Mouse (Mus musculus) heart, embryonic 10.5 days (tissue): Measurements from ENCODE around the gene Ttc28. TPM values are rescaled to one million over a fixed set of nuclear protein-coding genes. Genes with fewer than 3 reads are reported as not detected.

Experiments
- DNase-seq: peaks from one replicate; pipeline ENCODE4 v3.0.0-alpha.2; 2017; ENCODE audit warnings: low spot score
- H3K27ac ChIP-seq: fragments of 300-500 bp; sonication (generic); 2 replicates; pipeline ENCODE4 v1.5.1; 2016; ENCODE audit warnings: mild to moderate bottlenecking
- H3K27me3 ChIP-seq: fragments of 300-500 bp; sonication (generic); 2 replicates; pipeline ENCODE4 v1.6.1; 2016; ENCODE audit warnings: mild to moderate bottlenecking; ENCODE audit not compliant: poor library complexity, insufficient read depth, severe bottlenecking
- H3K36me3 ChIP-seq: fragments of 300-500 bp; sonication (generic); 2 replicates; pipeline ENCODE4 v1.6.1; 2016; ENCODE audit warnings: mild to moderate bottlenecking, moderate library complexity
- H3K4me1 ChIP-seq: fragments of 300-500 bp; sonication (generic); 2 replicates; pipeline ENCODE4 v1.6.1; 2016; ENCODE audit warnings: mild to moderate bottlenecking
- H3K4me3 ChIP-seq: fragments of 300-500 bp; sonication (generic); 2 replicates; pipeline ENCODE4 v1.5.1; 2016; ENCODE audit warnings: mild to moderate bottlenecking, moderate library complexity
- H3K9me3 ChIP-seq: fragments of 300-500 bp; sonication (generic); 2 replicates; pipeline ENCODE4 v1.6.1; 2016; ENCODE audit warnings: mild to moderate bottlenecking, moderate library complexity
- WGBS: fragments of 180-500 bp; shearing (Covaris S2); methylation state at CpG from one replicate; pipeline ENCODE4 v1.1.7; 2016; 5-methylcytosine and 5-hydroxymethylcytosine counted together
- polyA plus RNA-seq: library from polyadenylated mRNA; unstranded; fragments of >200 nt; fragmentation: Nextera tagmentation; extraction: Ambion mirVana; gene quantifications from 2 replicates; pipeline ENCODE4 v1.2.1, GENCODE M21; 2016

The Ttc28 gene
- polyA plus RNA-seq, 1 experiment from 2014 or later, result 10.9 TPM

GRCm38 (mm10) chr5:110978461-110978860 lies 98.9 kb downstream of the Ttc28 start:
- Histone ChIP-seq H3K9me3 (no peaks in the 10 kb centered on the region; the same call in 1 of the 2 replicates), H3K36me3 (peaks cover 6% of the 10 kb centered on the region; the same call in 1 of the 2 replicates), H3K4me1 (peaks cover 11% of the 10 kb centered on the region), H3K27me3 (peaks cover 18% of the 10 kb centered on the region), H3K4me3 (peak overlapping the region; percentile 78), H3K27ac (peak overlapping the region; percentile 89; the same call in 1 of the 2 replicates)
- peak; percentile 91 for DNase-seq
- 3% methylated on average over 9 of the region's 9 CpGs for WGBS

- peaks cover 18% of the 10 kb centered on the region for H3K27me3 ChIP-seq
- H3K36me3 ChIP-seq, result peaks cover 5% of the 10 kb centered on the region; the same call in 1 of the 2 replicates
- DNase-seq, result peak; percentile 75
- H3K4me1 ChIP-seq, result peaks cover 16% of the 10 kb centered on the region
- H3K27ac ChIP-seq, result peak overlapping the region; percentile 89
- no peaks in the 10 kb centered on the region; the same call in 1 of the 2 replicates for H3K9me3 ChIP-seq
- 2% methylated on average over 104 of the region's 104 CpGs for WGBS
- H3K4me3 ChIP-seq, result peak overlapping the region; percentile 78
These were observed 99.6 kb downstream of the Ttc28 start for GRCm38 (mm10) chr5:110979011-110979860.

- Histone ChIP-seq H3K4me3 (peak overlapping the region; percentile 78), H3K36me3 (peaks cover 2% of the 10 kb centered on the region; the same call in 1 of the 2 replicates), H3K27me3 (peaks cover 18% of the 10 kb centered on the region), H3K4me1 (peaks cover 17% of the 10 kb centered on the region), H3K27ac (peak overlapping the region; percentile 89), H3K9me3 (no peaks in the 10 kb centered on the region)
- DNase-seq, result no peak
- under 1% methylated on average over 14 of the region's 14 CpGs for WGBS
These were observed 100.3 kb downstream of the Ttc28 start for GRCm38 (mm10) chr5:110979861-110980346.

GRCm38 (mm10) chr5:110980576-110980975 lies 101.0 kb downstream of the Ttc28 start:
- whole genome bisulfite sequencing, result 65% methylated on average over 5 of the region's 5 CpGs

GRCm38 (mm10) chr5:110982436-110982835 lies 102.8 kb downstream of the Ttc28 start:
- peaks cover 17% of the 10 kb centered on the region for H3K4me1 ChIP-seq
- no peaks in the 10 kb centered on the region for H3K9me3 ChIP-seq
- 57% methylated on average over 3 of the region's 3 CpGs for WGBS
- H3K27me3 ChIP-seq, result peaks cover 11% of the 10 kb centered on the region
- no peak for DNase-seq
- H3K4me3 ChIP-seq, result no peak overlapping the region
- H3K36me3 ChIP-seq, result peaks cover 3% of the 10 kb centered on the region; the same call in 1 of the 2 replicates
- H3K27ac ChIP-seq, result no peak overlapping the region

More at GRCm38 (mm10) chr5:110980576-110980975, 101.0 kb downstream of the Ttc28 start:
- Histone ChIP-seq H3K4me1 (peaks cover 17% of the 10 kb centered on the region), H3K27ac (no peak overlapping the region), H3K9me3 (no peaks in the 10 kb centered on the region), H3K27me3 (peaks cover 18% of the 10 kb centered on the region), H3K4me3 (peak overlapping the region; percentile 78), H3K36me3 (peaks cover 3% of the 10 kb centered on the region; the same call in 1 of the 2 replicates)
- DNase-seq, result no peak

GRCm38 (mm10) chr5:110984136-110984681 lies 104.6 kb downstream of the Ttc28 start:
- WGBS, result 74% methylated on average over 6 of the region's 6 CpGs
- Histone ChIP-seq H3K4me3 (no peak overlapping the region), H3K4me1 (peaks cover 13% of the 10 kb centered on the region), H3K27ac (no peak overlapping the region), H3K9me3 (no peaks in the 10 kb centered on the region), H3K36me3 (peaks cover 3% of the 10 kb centered on the region; the same call in 1 of the 2 replicates), H3K27me3 (peaks cover 11% of the 10 kb centered on the region)
- peak; percentile 60 for DNase-seq

- WGBS, result 80% methylated on average over 13 of the region's 13 CpGs
- no peaks in the 10 kb centered on the region for H3K27me3 ChIP-seq
- no peaks in the 10 kb centered on the region for H3K9me3 ChIP-seq
- H3K4me3 ChIP-seq, result no peak overlapping the region
- no peak overlapping the region for H3K27ac ChIP-seq
- H3K36me3 ChIP-seq, result no peaks in the 10 kb centered on the region
- H3K4me1 ChIP-seq, result peaks cover 17% of the 10 kb centered on the region; the same call in 1 of the 2 replicates
- no peak for DNase-seq
These were observed 117.4 kb downstream of the Ttc28 start for GRCm38 (mm10) chr5:110996835-110997539.

GRCm38 (mm10) chr5:110997692-110998091 lies 118.1 kb downstream of the Ttc28 start:
- WGBS, result 76% methylated on average over 7 of the region's 7 CpGs
- Histone ChIP-seq H3K9me3 (no peaks in the 10 kb centered on the region), H3K36me3 (no peaks in the 10 kb centered on the region), H3K27me3 (no peaks in the 10 kb centered on the region), H3K27ac (0 out of 2 replicates have a peak overlapping the region, but pooled peaks have one; percentile 3), H3K4me1 (peaks cover 17% of the 10 kb centered on the region; the same call in 1 of the 2 replicates), H3K4me3 (no peak overlapping the region)
- DNase-seq, result no peak

- no peaks in the 10 kb centered on the region for H3K27me3 ChIP-seq
These were observed 118.7 kb downstream of the Ttc28 start for GRCm38 (mm10) chr5:110998298-110998697.

GRCm38 (mm10) chr5:111000953-111001352 lies 121.3 kb downstream of the Ttc28 start:
- H3K27ac ChIP-seq, result no peak overlapping the region
- H3K4me1 ChIP-seq, result peaks cover 21% of the 10 kb centered on the region; the same call in 1 of the 2 replicates
- 73% methylated on average over 5 of the region's 5 CpGs for WGBS
- DNase-seq, result no peak
- no peaks in the 10 kb centered on the region for H3K27me3 ChIP-seq
- no peak overlapping the region for H3K4me3 ChIP-seq
- no peaks in the 10 kb centered on the region for H3K36me3 ChIP-seq
- no peaks in the 10 kb centered on the region for H3K9me3 ChIP-seq

More at GRCm38 (mm10) chr5:110998298-110998697, 118.7 kb downstream of the Ttc28 start:
- no peaks in the 10 kb centered on the region for H3K9me3 ChIP-seq
- H3K4me3 ChIP-seq, result no peak overlapping the region
- peaks cover 17% of the 10 kb centered on the region; the same call in 1 of the 2 replicates for H3K4me1 ChIP-seq
- DNase-seq, result no peak
- H3K36me3 ChIP-seq, result no peaks in the 10 kb centered on the region
- 0 out of 2 replicates have a peak overlapping the region, but pooled peaks have one; percentile 3 for H3K27ac ChIP-seq
- WGBS, result 40% methylated on average over 4 of the region's 4 CpGs

GRCm38 (mm10) chr5:111003220-111003619 lies 123.6 kb downstream of the Ttc28 start:
- Histone ChIP-seq H3K4me1 (peaks cover 30% of the 10 kb centered on the region), H3K4me3 (no peak overlapping the region)

GRCm38 (mm10) chr5:111003750-111004149 lies 124.1 kb downstream of the Ttc28 start:
- no peaks in the 10 kb centered on the region for H3K27me3 ChIP-seq
- WGBS, result 82% methylated on average over 9 of the region's 9 CpGs
- H3K4me1 ChIP-seq, result peaks cover 25% of the 10 kb centered on the region
- no peak overlapping the region for H3K27ac ChIP-seq
- no peaks in the 10 kb centered on the region for H3K9me3 ChIP-seq
- no peak for DNase-seq
- H3K4me3 ChIP-seq, result no peak overlapping the region
- H3K36me3 ChIP-seq, result no peaks in the 10 kb centered on the region

More at GRCm38 (mm10) chr5:111003220-111003619, 123.6 kb downstream of the Ttc28 start:
- Histone ChIP-seq H3K9me3 (no peaks in the 10 kb centered on the region), H3K36me3 (no peaks in the 10 kb centered on the region), H3K27me3 (no peaks in the 10 kb centered on the region), H3K27ac (no peak overlapping the region)
- WGBS, result 71% methylated on average over 5 of the region's 5 CpGs
- no peak for DNase-seq
